Mouse (Mus musculus): ENCODE data around the gene Gstp3. TPM values are rescaled to one million over a fixed set of nuclear protein-coding genes. Genes with fewer than 3 reads are reported as not detected.
A peak's percentile ranks its signal among the peaks of the same experiment; 100 is the strongest.

The Gstp3 gene
- total and polyA plus RNA-seq, 3 experiments: 1.4 TPM; not detected in 2

- DNase-seq (ENCODE audit: extremely low read depth): no peak
- Histone ChIP-seq H3K79me2 (replicated peaks; ENCODE audit: control insufficient read depth, extremely low read depth, insufficient read depth, poor library complexity, severe bottlenecking) (peaks cover 9% of the 10 kb centered on the region), H3K27ac (ENCODE audit: insufficient read depth, low read depth) (no peak overlapping the region), H3K4me1 (ENCODE audit: control insufficient read depth in 1 of 2, insufficient read depth in 2 of 2) (peaks cover 18 to 64% of the 10 kb centered on the region in 2 experiments), H3K9me3 (replicated peaks; ENCODE audit: low read length) (no peaks in the 10 kb centered on the region), H3K9ac (ENCODE audit: insufficient read depth, low read depth) (no peak overlapping the region), H3K4me2 (ENCODE audit: insufficient read depth, low read depth, poor library complexity, severe bottlenecking) (no peak overlapping the region), H3K36me3 (replicated peaks in 1 of 2; ENCODE audit: control insufficient read depth in 1 of 2, insufficient read depth in 1 of 2, low read length in 1 of 2) (peaks cover 44 to 65% of the 10 kb centered on the region in 2 experiments), H3K4me3 (replicated peaks in 1 of 3; ENCODE audit: low read depth in 2 of 3, low read length in 2 of 3, poor library complexity in 1 of 3) (no peak overlapping the region), H3K27me3 (replicated peaks) (no peaks in the 10 kb centered on the region)
- TF ChIP-seq IRF4 (IDR thresholded peaks at IDR 0.05; ENCODE audit: low read depth, low read length): no peak
- TF ChIP-seq TCF12 (IDR thresholded peaks at IDR 0.05; ENCODE audit: low read depth, low read length): no peak
- TF ChIP-seq EP300 (IDR thresholded peaks at IDR 0.05; ENCODE audit: low read length): no peak
- TF ChIP-seq RAD21 (IDR thresholded peaks at IDR 0.05; ENCODE audit: low read depth, low read length): no peak
- TF ChIP-seq POLR2A (IDR thresholded peaks at IDR 0.05; ENCODE audit: low read depth, low read length): no peak
- no peak for TF ChIP-seq JUND (conservative IDR thresholded peaks at IDR 0.05; ENCODE audit: low read depth, low read length)
- no peak for TF ChIP-seq CTCF (conservative IDR thresholded peaks at IDR 0.05 in 1 of 2, IDR thresholded peaks at IDR 0.05 in 1 of 2; ENCODE audit: low read depth in 2 of 2, low read length in 2 of 2)
- dilution Hi-C loops (cut with MboI; ENCODE audit: extremely low pct_ligation_motif_present, extremely low pct_unique_long_range_greater_than_20kb, low sequenced_read_pairs): no loop called here
- in situ Hi-C loops (cut with MboI; ENCODE audit: low pct_ligation_motif_present, low pct_unique_long_range_greater_than_20kb, low sequenced_read_pairs): no loop called here
Measured at GRCm38 (mm10) chr19:4102049-4102448, 42.7 kb upstream of the Gstp3 start.

- H3K4me1 ChIP-seq (ENCODE audit: control insufficient read depth in 1 of 2, insufficient read depth in 2 of 2): peaks cover 18 to 65% of the 10 kb centered on the region in 2 experiments
- H3K27me3 ChIP-seq (replicated peaks): no peaks in the 10 kb centered on the region
- no peak overlapping the region for H3K4me3 ChIP-seq (replicated peaks in 1 of 3; ENCODE audit: low read depth in 2 of 3, low read length in 2 of 3, poor library complexity in 1 of 3)
- dilution Hi-C loops (cut with MboI; ENCODE audit: extremely low pct_ligation_motif_present, extremely low pct_unique_long_range_greater_than_20kb, low sequenced_read_pairs): no loop called here
- H3K79me2 ChIP-seq (replicated peaks; ENCODE audit: control insufficient read depth, extremely low read depth, insufficient read depth, poor library complexity, severe bottlenecking): peaks cover 9% of the 10 kb centered on the region
- H3K4me2 ChIP-seq (ENCODE audit: insufficient read depth, low read depth, poor library complexity, severe bottlenecking): peak overlapping the region; percentile 89; the same call in 1 of the 2 replicates
- H3K36me3 ChIP-seq (replicated peaks in 1 of 2; ENCODE audit: control insufficient read depth in 1 of 2, insufficient read depth in 1 of 2, low read length in 1 of 2): peaks cover 41 to 60% of the 10 kb centered on the region in 2 experiments
- in situ Hi-C loops (cut with MboI; ENCODE audit: low pct_ligation_motif_present, low pct_unique_long_range_greater_than_20kb, low sequenced_read_pairs): no loop called here
- TF ChIP-seq BHLHE40 (IDR thresholded peaks at IDR 0.05; ENCODE audit: low read depth, low read length): no peak
- no peak for TF ChIP-seq ZMIZ1 (IDR thresholded peaks at IDR 0.05; ENCODE audit: low read depth, low read length)
- TF ChIP-seq NELFE (IDR thresholded peaks at IDR 0.05; ENCODE audit: low read depth, low read length): no peak
- no peak for TF ChIP-seq E2F4 (IDR thresholded peaks at IDR 0.05; ENCODE audit: insufficient replicate concordance, low read depth, low read length)
- no peak for TF ChIP-seq USF2 (conservative IDR thresholded peaks at IDR 0.05; ENCODE audit: low read depth, low read length)
- TF ChIP-seq POLR2A (IDR thresholded peaks at IDR 0.05; ENCODE audit: low read depth, low read length): no peak
- TF ChIP-seq IRF4 (IDR thresholded peaks at IDR 0.05; ENCODE audit: low read depth, low read length): no peak
- H3K9ac ChIP-seq (ENCODE audit: insufficient read depth, low read depth): no peak overlapping the region
- no peak overlapping the region for H3K27ac ChIP-seq (ENCODE audit: insufficient read depth, low read depth)
- H3K9me3 ChIP-seq (replicated peaks; ENCODE audit: low read length): no peaks in the 10 kb centered on the region
- no peak for DNase-seq (ENCODE audit: extremely low read depth)
Measured at GRCm38 (mm10) chr19:4101466-4101865, 42.1 kb upstream of the Gstp3 start.

DNA sequence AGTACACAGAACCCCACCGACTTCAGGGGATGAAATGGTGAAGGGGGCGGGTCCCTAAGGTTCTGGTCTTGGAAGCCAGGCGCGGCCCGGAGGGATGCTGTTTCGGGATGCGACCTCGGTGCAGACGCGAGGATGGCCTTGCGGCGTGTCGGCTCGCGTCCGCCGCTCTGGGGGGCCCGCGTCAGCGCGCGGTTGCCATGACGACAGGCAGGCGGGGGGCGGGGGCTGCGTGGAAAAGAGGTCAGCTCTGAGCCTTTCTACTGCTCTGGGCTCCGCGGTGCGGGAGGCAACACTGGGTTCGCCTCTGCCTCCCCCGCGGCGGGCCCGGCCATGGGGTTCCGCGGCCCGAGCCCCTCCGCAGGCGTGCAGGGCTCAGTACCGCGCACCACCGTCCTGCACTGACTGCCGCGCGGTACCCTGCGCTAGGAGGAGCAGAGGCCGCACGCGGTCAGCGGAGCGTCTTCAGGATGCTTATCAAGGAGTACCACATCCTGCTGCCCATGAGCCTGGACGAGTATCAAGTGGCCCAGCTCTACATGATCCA lies 41.4 kb upstream of the Gstp3 start:
- TF ChIP-seq EP300 (IDR thresholded peaks at IDR 0.05; ENCODE audit: low read length) (no peak), KAT2A (IDR thresholded peaks at IDR 0.05; ENCODE audit: insufficient replicate concordance, low read length) (no peak), MEF2A (IDR thresholded peaks at IDR 0.05; ENCODE audit: borderline replicate concordance, low read depth, low read length) (no peak), IRF4 (IDR thresholded peaks at IDR 0.05; ENCODE audit: low read depth, low read length) (no peak), ZMIZ1 (IDR thresholded peaks at IDR 0.05; ENCODE audit: low read depth, low read length) (no peak), ZKSCAN1 (IDR thresholded peaks at IDR 0.05; ENCODE audit: borderline replicate concordance, low read depth, low read length) (no peak), SIN3A (IDR thresholded peaks at IDR 0.05; ENCODE audit: low read length) (0 out of 2 replicates have a peak, but pooled peaks have one; percentile 7)
- H3K27ac ChIP-seq (ENCODE audit: insufficient read depth, low read depth): no peak overlapping the region
- no peaks in the 10 kb centered on the region for H3K9me3 ChIP-seq (replicated peaks; ENCODE audit: low read length)
- no peak for DNase-seq (ENCODE audit: extremely low read depth)
- peak overlapping the region; percentile 89 for H3K4me2 ChIP-seq (ENCODE audit: insufficient read depth, low read depth, poor library complexity, severe bottlenecking)
- H3K27me3 ChIP-seq (replicated peaks): no peaks in the 10 kb centered on the region
- H3K36me3 ChIP-seq (replicated peaks in 1 of 2; ENCODE audit: control insufficient read depth in 1 of 2, insufficient read depth in 1 of 2, low read length in 1 of 2): peaks cover 38 to 56% of the 10 kb centered on the region in 2 experiments
- H3K79me2 ChIP-seq (replicated peaks; ENCODE audit: control insufficient read depth, extremely low read depth, insufficient read depth, poor library complexity, severe bottlenecking): peaks cover 9% of the 10 kb centered on the region
- peak overlapping the region; percentile 27; the same call in 1 of the 2 replicates for H3K9ac ChIP-seq (ENCODE audit: insufficient read depth, low read depth)
- peak overlapping the region; percentile 82 to 92 (median 87) for H3K4me3 ChIP-seq (replicated peaks in 1 of 3; ENCODE audit: low read depth in 2 of 3, low read length in 2 of 3, poor library complexity in 1 of 3)
- dilution Hi-C loops (cut with MboI; ENCODE audit: extremely low pct_ligation_motif_present, extremely low pct_unique_long_range_greater_than_20kb, low sequenced_read_pairs) (no loop called here), in situ Hi-C loops (cut with MboI; ENCODE audit: low pct_ligation_motif_present, low pct_unique_long_range_greater_than_20kb, low sequenced_read_pairs) (no loop called here)
- peaks cover 18 to 71% of the 10 kb centered on the region in 2 experiments for H3K4me1 ChIP-seq (ENCODE audit: control insufficient read depth in 1 of 2, insufficient read depth in 2 of 2)

All from CH12.LX (cell line).